Mouse (Mus musculus) cortical plate, adult 2 months (tissue): ENCODE data around the gene Sema6c. TPM values are rescaled to one million over a fixed set of nuclear protein-coding genes. Genes with fewer than 3 reads are reported as not detected.
"Not testable (repeated sequence)": the region's sequence is repeated elsewhere in the genome, so short reads cannot be mapped to it uniquely, and the experiment has no call there.

Source experiments
- H3K27ac ChIP-seq: fragments of 200-500 bp; 2 replicates; pipeline ENCODE4 v1.5.1; 2012; ENCODE audit warnings: low read length, control low read depth, inconsistent platforms; ENCODE audit not compliant: insufficient read depth
- H3K4me1 ChIP-seq: fragments of 200-500 bp; 2 replicates; pipeline ENCODE4 v1.6.1; 2011; ENCODE audit warnings: low read length; ENCODE audit not compliant: control insufficient read depth, insufficient read depth
- H3K4me3 ChIP-seq: fragments of 200-500 bp; 2 replicates; pipeline ENCODE4 v1.5.1; 2011; ENCODE audit warnings: mild to moderate bottlenecking, low read length, control low read depth; ENCODE audit not compliant: insufficient read depth
- CTCF ChIP-seq: fragments of 200-500 bp; IDR thresholded peaks from 2 replicates; pipeline ENCODE4 v1.5.1; 2011; ENCODE audit warnings: mild to moderate bottlenecking, control low read depth, low read length; ENCODE audit not compliant: insufficient read depth; ENCODE audit errors: extremely low read depth
- POLR2A ChIP-seq: fragments of 200-500 bp; IDR thresholded peaks from 2 replicates; pipeline ENCODE4 v1.6.1; 2011; ENCODE audit warnings: mild to moderate bottlenecking, low read length, control low read depth; ENCODE audit not compliant: insufficient read depth; ENCODE audit errors: extremely low read depth
- polyA plus RNA-seq: library from polyadenylated mRNA; depleted of rRNA; stranded (reverse); fragments of >200 nt; gene quantifications from 2 replicates; pipeline ENCODE4 v1.2.3, GENCODE M21; 2012

Gene Sema6c
- polyA plus RNA-seq, 1 experiment = 26.1 TPM

GRCm38 (mm10) chr3:95133680-95134101 lies 26.6 kb upstream of the Sema6c start, which contains the start of the genes Scnm1 and Lysmd1:
Gene Scnm1, minus strand, starts transcription at chr3:95134011.
Gene Lysmd1, plus strand, starts transcription at chr3:95134088.
- peak within 1 kb of the TSS; percentile 69 for H3K4me3 ChIP-seq
- TF ChIP-seq POLR2A (no peak), CTCF (0 out of 2 replicates have a peak, but pooled peaks have one; percentile 11)
- no peaks in the 10 kb centered on the region for H3K4me1 ChIP-seq
- no peak within 1 kb of the TSS for H3K27ac ChIP-seq

GRCm38 (mm10) chr3:95134133-95134532 lies 26.1 kb upstream of the Sema6c start:
- not testable (repeated sequence) for H3K27ac ChIP-seq, H3K4me1 ChIP-seq
- H3K4me3 ChIP-seq = peak overlapping the region; percentile 69; the same call in 1 of the 2 replicates

GRCm38 (mm10) chr3:95135023-95135422 lies 25.2 kb upstream of the Sema6c start:
- Histone ChIP-seq H3K4me3 (peak overlapping the region; percentile 37), H3K27ac (no peak overlapping the region), H3K4me1 (no peaks in the 10 kb centered on the region)
- no peak for TF ChIP-seq CTCF

- no peak overlapping the region for H3K27ac ChIP-seq
- TF ChIP-seq CTCF = no peak
- TF ChIP-seq POLR2A = no peak
- H3K4me1 ChIP-seq = no peaks in the 10 kb centered on the region
- H3K4me3 ChIP-seq = peak overlapping the region; percentile 37; the same call in 1 of the 2 replicates
Observed at GRCm38 (mm10) chr3:95135433-95136052, 24.7 kb upstream of the Sema6c start.

GRCm38 (mm10) chr3:95136336-95136735 lies 23.9 kb upstream of the Sema6c start:
- TF ChIP-seq POLR2A (no peak), CTCF (no peak)
- no peak overlapping the region for H3K27ac ChIP-seq
- H3K4me3 ChIP-seq = no peak overlapping the region
- H3K4me1 ChIP-seq = no peaks in the 10 kb centered on the region

GRCm38 (mm10) chr3:95139586-95140288 lies 20.5 kb upstream of the Sema6c start:
- no peak overlapping the region for H3K27ac ChIP-seq
- H3K4me1 ChIP-seq = no peaks in the 10 kb centered on the region
- no peak for TF ChIP-seq POLR2A
- no peak overlapping the region for H3K4me3 ChIP-seq

- no peak for TF ChIP-seq CTCF
- no peak for TF ChIP-seq POLR2A
- Histone ChIP-seq H3K4me1 (no peaks in the 10 kb centered on the region), H3K4me3 (no peak overlapping the region), H3K27ac (no peak overlapping the region)
Observed at GRCm38 (mm10) chr3:95140289-95140595, 20.0 kb upstream of the Sema6c start.

GRCm38 (mm10) chr3:95140795-95141194 lies 19.5 kb upstream of the Sema6c start:
- no peak overlapping the region for H3K4me3 ChIP-seq
- H3K27ac ChIP-seq = no peak overlapping the region
- no peak for TF ChIP-seq CTCF
- no peak for TF ChIP-seq POLR2A
- no peaks in the 10 kb centered on the region for H3K4me1 ChIP-seq

- no peaks in the 10 kb centered on the region for H3K4me1 ChIP-seq
- H3K4me3 ChIP-seq = no peak overlapping the region; the same call in 1 of the 2 replicates
- TF ChIP-seq POLR2A (no peak), CTCF (no peak)
- H3K27ac ChIP-seq = no peak overlapping the region
Observed at GRCm38 (mm10) chr3:95141474-95141873, 18.8 kb upstream of the Sema6c start.

GRCm38 (mm10) chr3:95141952-95142616 lies 18.2 kb upstream of the Sema6c start, which contains the start of gene Tnfaip8l2:
Gene Tnfaip8l2, minus strand, starts transcription at chr3:95142360.
- H3K27ac ChIP-seq = no peak within 1 kb of the TSS
- no peak for TF ChIP-seq POLR2A
- TF ChIP-seq CTCF = no peak
- peak within 1 kb of the TSS; percentile 15; the same call in 1 of the 2 replicates for H3K4me3 ChIP-seq
- H3K4me1 ChIP-seq = no peaks in the 10 kb centered on the region
